Mouse (Mus musculus): ENCODE data around the gene Ip6k1. TPM values are rescaled to one million over a fixed set of nuclear protein-coding genes. Genes with fewer than 3 reads are reported as not detected.

Gene Ip6k1
- polyA plus RNA-seq, 1 experiment from 2014 or later: 59.2 TPM

DNA sequence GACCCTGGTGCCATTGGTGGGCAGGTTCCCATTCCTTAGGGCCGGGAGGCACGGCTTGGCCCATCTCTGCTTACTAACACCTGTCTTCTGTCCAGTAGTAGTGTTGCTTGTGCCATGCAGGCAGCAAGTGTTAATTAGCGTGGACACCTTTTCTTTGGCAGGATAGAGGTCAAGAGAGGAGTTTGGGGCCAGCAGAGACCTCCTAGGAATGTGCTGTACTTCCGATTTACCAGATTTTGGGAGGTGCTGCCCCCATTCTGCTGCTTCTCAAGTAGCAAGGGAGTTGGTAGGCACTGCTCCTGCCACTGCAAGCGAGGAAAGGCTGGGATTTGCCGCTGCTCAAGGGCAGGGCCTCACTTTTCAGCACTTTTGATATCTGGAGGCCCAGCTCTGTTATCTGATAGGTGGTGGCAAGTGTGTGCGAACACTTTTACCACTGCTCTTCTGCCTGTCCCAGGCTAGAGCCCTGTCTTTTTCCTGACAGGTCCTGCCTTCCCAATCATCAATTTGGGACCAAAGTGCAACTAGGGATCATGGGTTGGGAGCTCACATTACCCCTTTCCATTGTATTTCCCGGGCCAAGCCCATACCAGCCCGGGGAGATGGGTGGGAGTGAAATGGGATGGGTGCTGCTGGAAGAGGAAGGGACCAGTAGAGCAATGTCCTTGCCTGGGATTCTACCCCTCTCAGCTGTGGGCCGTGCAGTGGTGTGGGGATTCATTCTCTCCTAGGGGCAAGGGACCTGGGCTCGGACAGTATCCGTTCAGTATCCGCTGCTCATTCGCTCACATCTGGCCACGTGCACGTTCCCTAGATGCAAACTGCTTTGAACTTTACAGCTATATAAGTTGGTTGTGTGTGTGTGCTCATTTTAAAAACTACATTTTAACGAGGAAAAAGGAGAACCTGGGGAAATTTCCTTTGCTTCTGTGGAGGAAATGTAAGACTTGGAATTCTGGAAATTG lies 45.6 kb downstream of the Ip6k1 start:
- Histone ChIP-seq H3K9me3 (ENCODE audit: low read length) (no peaks in the 10 kb centered on the region), H3K4me3 (ENCODE audit: low read length) (peak overlapping the region; percentile 89), H3K9ac (replicated peaks; ENCODE audit: low read length) (peak overlapping the region; percentile 62), H3K4me2 (replicated peaks; ENCODE audit: low read depth, low read length) (peak overlapping the region; percentile 90), H3K27ac (ENCODE audit: low read length) (peak overlapping the region; percentile 66), H3K27me3 (ENCODE audit: insufficient read depth, low read length) (no peaks in the 10 kb centered on the region), H3K36me3 (ENCODE audit: insufficient read depth, low read length) (peaks cover 41% of the 10 kb centered on the region), H3K4me1 (ENCODE audit: insufficient read depth, low read length) (peaks cover 23% of the 10 kb centered on the region)
- no peak for ATAC-seq (ENCODE audit: low FRiP score, low TSS enrichment)
- WGBS: 41% methylated on average over 17 of the region's 17 CpGs

DNA sequence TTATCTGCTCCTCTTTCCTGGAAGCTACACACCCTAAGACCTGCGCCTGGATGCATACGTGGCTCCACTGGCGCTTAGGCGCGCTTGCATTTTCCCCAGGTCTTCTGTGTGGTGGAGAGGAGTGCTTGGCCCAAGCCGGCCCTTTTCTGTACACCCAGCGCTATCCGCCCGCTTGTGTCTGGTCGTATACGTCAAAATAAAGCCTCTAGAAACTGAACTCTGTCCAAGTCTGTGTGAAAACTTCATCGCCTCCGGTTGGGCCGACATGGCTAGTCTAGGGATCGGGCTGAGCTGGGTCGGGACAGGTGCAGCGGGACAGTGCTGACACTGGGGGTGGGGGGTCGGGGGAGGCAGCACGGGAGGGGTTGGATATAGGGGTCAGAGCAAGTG lies 46.3 kb downstream of the Ip6k1 start:
- Histone ChIP-seq H3K36me3 (ENCODE audit: insufficient read depth, low read length) (peaks cover 38% of the 10 kb centered on the region), H3K4me3 (ENCODE audit: low read length) (peak overlapping the region; percentile 89), H3K9me3 (ENCODE audit: low read length) (no peaks in the 10 kb centered on the region), H3K9ac (replicated peaks; ENCODE audit: low read length) (peak overlapping the region; percentile 62), H3K27me3 (ENCODE audit: insufficient read depth, low read length) (no peaks in the 10 kb centered on the region), H3K4me1 (ENCODE audit: insufficient read depth, low read length) (peaks cover 27% of the 10 kb centered on the region), H3K27ac (ENCODE audit: low read length) (peak overlapping the region; percentile 66), H3K4me2 (replicated peaks; ENCODE audit: low read depth, low read length) (peak overlapping the region; percentile 90)
- under 1% methylated on average over 19 of the region's 19 CpGs for WGBS
- peak; percentile 47 for ATAC-seq (ENCODE audit: low FRiP score, low TSS enrichment)

DNA sequence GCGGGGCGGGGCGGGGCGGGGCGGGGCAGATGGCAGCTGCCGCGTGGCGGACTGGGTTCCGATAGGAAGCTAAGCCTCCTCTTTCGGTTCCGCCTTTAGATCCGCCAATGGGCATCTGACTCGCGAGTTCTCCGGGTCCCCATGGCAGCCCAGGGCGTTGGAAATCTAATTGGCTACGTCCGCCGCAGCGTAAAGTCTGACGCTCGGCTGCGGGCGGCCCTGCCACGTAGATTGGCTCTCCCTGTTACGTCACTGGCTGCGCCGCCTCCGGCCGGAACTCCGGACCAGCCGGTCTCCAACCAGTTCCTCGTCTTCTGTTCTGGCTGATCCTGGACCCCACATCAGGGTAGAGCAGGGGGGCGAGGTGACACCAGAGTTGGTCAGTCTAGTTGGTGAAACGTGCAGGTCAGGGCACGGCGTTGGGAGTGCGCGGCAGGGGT lies 46.7 kb downstream of the Ip6k1 start, which contains the start of gene Gmppb:
TSS of gene Gmppb (plus strand) at position 227 of the 440 bp plus-strand sequence.
- under 1% methylated on average over 33 of the region's 39 CpGs for WGBS
- no peaks in the 10 kb centered on the region for H3K27me3 ChIP-seq (ENCODE audit: insufficient read depth, low read length)
- peak within 1 kb of the TSS; percentile 72 for H3K27ac ChIP-seq (ENCODE audit: low read length)
- ATAC-seq (ENCODE audit: low FRiP score, low TSS enrichment): peak; percentile 95
- H3K4me1 ChIP-seq (ENCODE audit: insufficient read depth, low read length): peaks cover 27% of the 10 kb centered on the region
- peak within 1 kb of the TSS; percentile 89 for H3K4me3 ChIP-seq (ENCODE audit: low read length)
- H3K4me2 ChIP-seq (replicated peaks; ENCODE audit: low read depth, low read length): peak within 1 kb of the TSS; percentile 90
- peak within 1 kb of the TSS; percentile 81 for H3K9ac ChIP-seq (replicated peaks; ENCODE audit: low read length)
- no peaks in the 10 kb centered on the region for H3K9me3 ChIP-seq (ENCODE audit: low read length)
- peaks cover 41% of the 10 kb centered on the region for H3K36me3 ChIP-seq (ENCODE audit: insufficient read depth, low read length)

DNA sequence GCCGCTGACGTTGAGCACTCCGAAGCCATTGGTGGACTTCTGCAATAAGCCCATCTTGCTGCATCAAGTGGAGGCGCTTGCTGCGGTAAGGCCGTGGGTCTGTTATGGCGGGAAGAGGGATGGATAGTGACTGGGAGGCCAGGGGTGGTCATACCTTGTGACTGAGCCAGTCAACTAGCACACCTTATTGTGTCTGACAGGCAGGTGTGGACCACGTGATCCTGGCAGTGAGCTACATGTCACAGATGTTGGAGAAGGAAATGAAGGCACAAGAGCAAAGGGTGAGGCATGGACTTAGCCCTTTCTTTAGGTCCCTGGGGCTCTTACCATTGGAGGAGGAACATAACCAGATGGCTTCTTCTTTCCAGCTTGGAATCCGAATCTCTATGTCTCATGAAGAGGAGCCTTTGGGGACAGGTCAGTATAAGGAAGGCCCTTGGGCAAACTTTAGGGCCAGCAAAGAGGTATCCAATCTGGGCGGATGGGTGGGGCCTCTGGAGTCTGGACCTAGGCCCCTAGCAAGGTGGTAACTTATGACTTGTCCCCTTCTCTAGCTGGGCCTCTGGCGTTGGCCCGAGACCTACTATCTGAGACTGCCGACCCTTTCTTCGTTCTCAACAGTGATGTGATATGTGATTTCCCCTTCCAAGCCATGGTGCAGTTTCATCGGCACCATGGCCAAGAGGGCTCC lies 47.4 kb downstream of the Ip6k1 start:
- 39% methylated on average over 15 of the region's 15 CpGs for WGBS
- H3K4me1 ChIP-seq (ENCODE audit: insufficient read depth, low read length): peaks cover 27% of the 10 kb centered on the region
- ATAC-seq (ENCODE audit: low FRiP score, low TSS enrichment): no peak
- H3K4me3 ChIP-seq (ENCODE audit: low read length): peak overlapping the region; percentile 89
- H3K4me2 ChIP-seq (replicated peaks; ENCODE audit: low read depth, low read length): peak overlapping the region; percentile 90
- H3K36me3 ChIP-seq (ENCODE audit: insufficient read depth, low read length): peaks cover 46% of the 10 kb centered on the region
- H3K27me3 ChIP-seq (ENCODE audit: insufficient read depth, low read length): no peaks in the 10 kb centered on the region
- peak overlapping the region; percentile 81 for H3K9ac ChIP-seq (replicated peaks; ENCODE audit: low read length)
- H3K27ac ChIP-seq (ENCODE audit: low read length): peak overlapping the region; percentile 72
- H3K9me3 ChIP-seq (ENCODE audit: low read length): no peaks in the 10 kb centered on the region

DNA sequence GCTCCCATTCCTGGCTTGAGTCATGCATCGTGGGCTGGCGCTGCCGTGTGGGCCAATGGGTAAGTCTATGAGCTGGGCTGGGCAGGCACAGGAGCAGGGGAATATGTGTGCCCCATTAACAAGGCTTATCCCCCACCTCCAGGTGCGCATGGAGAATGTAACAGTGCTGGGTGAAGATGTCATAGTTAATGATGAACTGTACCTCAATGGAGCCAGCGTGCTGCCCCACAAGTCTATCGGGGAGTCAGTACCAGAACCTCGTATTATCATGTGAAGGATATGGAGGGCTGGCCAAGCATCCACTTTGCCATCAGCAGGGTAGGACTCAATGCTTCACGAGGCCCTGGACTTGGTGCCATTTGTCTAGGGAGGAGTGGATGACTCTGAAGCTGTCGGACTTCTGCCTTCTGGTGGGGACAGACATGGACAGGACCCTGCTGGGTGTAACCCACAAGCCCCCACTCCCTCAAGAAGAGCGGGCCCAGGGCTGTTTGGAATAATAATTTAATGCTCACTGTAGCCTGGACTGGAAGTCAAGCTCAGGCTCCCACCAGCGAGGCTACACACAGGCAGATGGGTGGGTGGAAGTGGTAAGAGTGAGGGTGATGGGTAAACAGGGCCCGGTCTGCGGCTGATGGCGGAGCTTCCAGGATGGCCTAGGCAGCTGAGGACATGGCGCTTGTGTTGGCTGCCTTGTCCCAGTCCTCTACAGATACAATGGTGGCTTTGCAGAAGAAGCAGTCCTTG lies 49.1 kb downstream of the Ip6k1 start:
- no peak overlapping the region for H3K9ac ChIP-seq (replicated peaks; ENCODE audit: low read length)
- no peak for ATAC-seq (ENCODE audit: low FRiP score, low TSS enrichment)
- peaks cover 27% of the 10 kb centered on the region for H3K4me1 ChIP-seq (ENCODE audit: insufficient read depth, low read length)
- H3K27ac ChIP-seq (ENCODE audit: low read length): no peak overlapping the region
- H3K4me3 ChIP-seq (ENCODE audit: low read length): no peak overlapping the region
- peaks cover 48% of the 10 kb centered on the region for H3K36me3 ChIP-seq (ENCODE audit: insufficient read depth, low read length)
- no peaks in the 10 kb centered on the region for H3K27me3 ChIP-seq (ENCODE audit: insufficient read depth, low read length)
- H3K4me2 ChIP-seq (replicated peaks; ENCODE audit: low read depth, low read length): no peak overlapping the region
- 92% methylated on average over 15 of the region's 15 CpGs for WGBS
- no peaks in the 10 kb centered on the region for H3K9me3 ChIP-seq (ENCODE audit: low read length)

DNA sequence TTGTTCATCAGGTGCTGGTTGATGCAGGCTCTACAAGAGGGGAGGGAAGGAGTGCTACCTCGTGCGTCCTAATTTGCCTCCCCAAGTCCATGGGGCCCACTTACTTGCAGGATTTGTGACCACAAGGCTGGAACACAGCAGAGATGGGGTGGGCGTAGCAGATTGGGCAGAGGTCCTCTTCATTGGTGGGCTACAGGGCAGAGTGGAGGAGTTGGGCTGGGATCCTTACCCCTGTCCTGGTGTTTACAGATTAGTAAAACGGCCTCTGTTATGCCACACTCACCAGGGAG lies 49.6 kb downstream of the Ip6k1 start:
- H3K27me3 ChIP-seq (ENCODE audit: insufficient read depth, low read length): no peaks in the 10 kb centered on the region
- peaks cover 27% of the 10 kb centered on the region for H3K4me1 ChIP-seq (ENCODE audit: insufficient read depth, low read length)
- no peak overlapping the region for H3K4me3 ChIP-seq (ENCODE audit: low read length)
- no peak overlapping the region for H3K4me2 ChIP-seq (replicated peaks; ENCODE audit: low read depth, low read length)
- no peak overlapping the region for H3K27ac ChIP-seq (ENCODE audit: low read length)
- no peak overlapping the region for H3K9ac ChIP-seq (replicated peaks; ENCODE audit: low read length)
- H3K36me3 ChIP-seq (ENCODE audit: insufficient read depth, low read length): peaks cover 48% of the 10 kb centered on the region
- no peaks in the 10 kb centered on the region for H3K9me3 ChIP-seq (ENCODE audit: low read length)
- 83% methylated on average over 4 of the region's 4 CpGs for WGBS
- ATAC-seq (ENCODE audit: low FRiP score, low TSS enrichment): no peak

DNA sequence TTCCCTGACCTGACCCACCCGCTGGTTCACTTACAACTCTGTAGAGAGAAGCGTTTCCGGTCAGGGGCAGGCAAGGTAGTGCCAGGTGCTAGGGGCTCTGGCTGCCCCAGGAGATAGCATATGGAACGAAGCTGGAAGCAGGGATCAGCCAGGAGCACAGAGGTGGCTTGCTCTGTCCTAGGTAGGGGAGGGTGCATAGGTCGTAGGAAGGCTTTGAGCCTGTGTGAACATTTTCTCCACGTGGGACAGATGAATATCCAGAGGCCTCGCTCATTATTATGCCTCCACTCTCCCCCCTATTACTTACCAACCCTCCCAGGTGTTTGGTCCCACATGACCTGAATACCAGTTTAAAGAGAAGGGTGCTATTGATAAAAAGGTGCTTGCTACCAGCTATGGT lies 50.1 kb downstream of the Ip6k1 start:
- Histone ChIP-seq H3K27ac (ENCODE audit: low read length) (no peak overlapping the region), H3K36me3 (ENCODE audit: insufficient read depth, low read length) (peaks cover 49% of the 10 kb centered on the region), H3K4me1 (ENCODE audit: insufficient read depth, low read length) (peaks cover 27% of the 10 kb centered on the region), H3K4me2 (replicated peaks; ENCODE audit: low read depth, low read length) (no peak overlapping the region), H3K4me3 (ENCODE audit: low read length) (no peak overlapping the region), H3K9me3 (ENCODE audit: low read length) (no peaks in the 10 kb centered on the region), H3K27me3 (ENCODE audit: insufficient read depth, low read length) (no peaks in the 10 kb centered on the region), H3K9ac (replicated peaks; ENCODE audit: low read length) (no peak overlapping the region)
- 75% methylated on average over 7 of the region's 7 CpGs for WGBS
- no peak for ATAC-seq (ENCODE audit: low FRiP score, low TSS enrichment)

DNA sequence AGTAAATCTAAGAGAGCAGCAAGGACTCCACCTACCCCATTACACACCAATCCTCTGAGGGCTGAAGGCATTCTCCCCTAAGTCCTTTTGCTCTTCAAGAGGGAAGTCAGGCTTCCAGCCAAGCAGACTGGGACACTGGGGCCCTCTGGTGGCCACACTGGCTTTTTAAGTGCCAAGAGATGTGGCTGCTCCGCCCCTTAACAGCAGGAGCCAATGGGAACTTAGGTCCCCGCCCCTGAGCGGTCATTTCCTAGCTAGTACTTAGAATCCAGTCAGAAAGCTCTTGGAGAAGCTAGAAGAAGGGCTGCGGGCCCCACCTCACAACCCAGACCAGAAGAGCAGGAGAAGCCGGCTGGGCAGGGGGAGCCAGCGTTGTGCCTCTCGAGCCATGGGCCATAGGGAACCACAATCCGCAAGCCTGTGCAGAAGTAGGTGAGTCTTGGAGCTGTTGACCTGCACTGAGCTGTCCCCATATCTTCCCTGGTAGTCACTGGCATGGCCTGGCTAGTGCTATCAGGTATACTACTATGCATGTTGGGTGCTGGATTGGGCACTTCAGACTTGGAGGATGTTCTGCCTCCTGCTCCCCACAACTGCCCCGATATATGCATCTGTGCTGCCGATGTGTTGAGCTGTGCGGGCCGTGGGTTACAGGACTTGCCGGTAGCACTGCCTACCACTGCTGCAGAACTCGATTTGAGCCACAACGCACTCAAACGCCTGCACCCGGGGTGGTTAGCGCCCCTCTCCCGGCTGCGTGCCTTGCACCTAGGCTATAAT lies 50.8 kb downstream of the Ip6k1 start, which contains the start of gene Amigo3:
TSS of gene Amigo3 (plus strand) at position 275 of the 780 bp plus-strand sequence.
- H3K27ac ChIP-seq (ENCODE audit: low read length): no peak within 1 kb of the TSS
- peak within 1 kb of the TSS; percentile 17 for H3K4me3 ChIP-seq (ENCODE audit: low read length)
- peak within 1 kb of the TSS; percentile 45 for H3K4me2 ChIP-seq (replicated peaks; ENCODE audit: low read depth, low read length)
- H3K9ac ChIP-seq (replicated peaks; ENCODE audit: low read length): peak within 1 kb of the TSS; percentile 46
- H3K36me3 ChIP-seq (ENCODE audit: insufficient read depth, low read length): peaks cover 55% of the 10 kb centered on the region
- WGBS: 55% methylated on average over 20 of the region's 20 CpGs
- ATAC-seq (ENCODE audit: low FRiP score, low TSS enrichment): peak; percentile 55
- no peaks in the 10 kb centered on the region for H3K27me3 ChIP-seq (ENCODE audit: insufficient read depth, low read length)
- no peaks in the 10 kb centered on the region for H3K9me3 ChIP-seq (ENCODE audit: low read length)
- H3K4me1 ChIP-seq (ENCODE audit: insufficient read depth, low read length): peaks cover 21% of the 10 kb centered on the region

DNA sequence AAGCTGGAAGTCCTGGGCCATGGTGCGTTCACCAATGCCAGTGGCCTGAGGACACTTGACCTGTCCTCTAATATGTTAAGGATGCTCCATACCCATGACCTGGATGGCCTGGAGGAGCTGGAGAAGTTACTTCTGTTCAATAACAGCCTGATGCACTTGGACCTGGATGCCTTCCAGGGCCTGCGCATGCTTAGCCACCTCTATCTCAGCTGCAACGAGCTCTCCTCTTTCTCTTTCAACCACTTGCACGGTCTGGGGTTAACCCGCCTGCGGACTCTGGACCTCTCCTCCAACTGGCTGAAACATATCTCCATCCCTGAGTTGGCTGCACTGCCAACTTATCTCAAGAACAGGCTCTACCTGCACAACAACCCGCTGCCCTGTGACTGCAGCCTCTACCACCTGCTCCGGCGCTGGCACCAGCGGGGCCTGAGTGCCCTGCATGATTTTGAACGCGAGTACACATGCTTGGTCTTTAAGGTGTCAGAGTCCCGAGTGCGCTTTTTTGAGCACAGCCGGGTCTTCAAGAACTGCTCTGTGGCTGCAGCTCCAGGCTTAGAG lies 51.4 kb downstream of the Ip6k1 start:
- ATAC-seq (ENCODE audit: low FRiP score, low TSS enrichment): no peak
- Histone ChIP-seq H3K4me1 (ENCODE audit: insufficient read depth, low read length) (peaks cover 16% of the 10 kb centered on the region), H3K27ac (ENCODE audit: low read length) (no peak overlapping the region), H3K4me2 (replicated peaks; ENCODE audit: low read depth, low read length) (no peak overlapping the region), H3K36me3 (ENCODE audit: insufficient read depth, low read length) (peaks cover 62% of the 10 kb centered on the region), H3K4me3 (ENCODE audit: low read length) (no peak overlapping the region; the same call in 1 of the 2 replicates), H3K9ac (replicated peaks; ENCODE audit: low read length) (no peak overlapping the region), H3K9me3 (ENCODE audit: low read length) (no peaks in the 10 kb centered on the region), H3K27me3 (ENCODE audit: insufficient read depth, low read length) (no peaks in the 10 kb centered on the region)
- 92% methylated on average over 15 of the region's 15 CpGs for WGBS

Data from kidney, embryonic 16.5 days (tissue).